Mouse (Mus musculus) CH12.LX (cell line): Measurements from ENCODE around the gene Aagab. TPM values are rescaled to one million over a fixed set of nuclear protein-coding genes. Genes with fewer than 3 reads are reported as not detected.

Experiments used
- DNase-seq: peaks from one replicate; pipeline ENCODE4 v3.0.0-alpha.2; 2013; ENCODE audit errors: extremely low read depth
- H3K27ac ChIP-seq: 2 replicates; pipeline ENCODE4 v1.5.1; 2012; ENCODE audit warnings: low read depth, mild to moderate bottlenecking, control low read depth, moderate library complexity; ENCODE audit not compliant: insufficient read depth
- H3K27me3 ChIP-seq: replicated peaks from 2 replicates; pipeline ENCODE3; 2012; ENCODE audit warnings: inconsistent platforms
- H3K36me3 ChIP-seq, 2 experiments: replicated peaks in 1 of 2; 2 replicates each; pipeline versions ENCODE3 to v1.6.1; 2012; ENCODE audit warnings: inconsistent platforms in 1 of 2, low read length in 1 of 2, mild to moderate bottlenecking in 1 of 2, mixed read lengths in 1 of 2, moderate library complexity in 1 of 2; ENCODE audit not compliant: control insufficient read depth in 1 of 2, insufficient read depth in 1 of 2
- H3K4me1 ChIP-seq, 2 experiments: 2 replicates each; pipeline ENCODE4 v1.6.1; 2012; ENCODE audit warnings: inconsistent platforms in 1 of 2, moderate library complexity in 1 of 2; ENCODE audit not compliant: insufficient read depth in 2 of 2, control insufficient read depth in 1 of 2
- H3K4me2 ChIP-seq: 2 replicates; pipeline ENCODE4 v1.6.1; 2012; ENCODE audit warnings: low read depth, mild to moderate bottlenecking, control low read depth; ENCODE audit not compliant: poor library complexity, insufficient read depth, severe bottlenecking
- H3K4me3 ChIP-seq, 3 experiments: fragments of 150-350 bp in 1 of 3; sonication (generic) in 1 of 3; replicated peaks in 1 of 3; 2 replicates each; pipeline versions ENCODE3 to v1.5.1; 2011 to 2012; ENCODE audit warnings: low read depth in 2 of 3, low read length in 2 of 3, mild to moderate bottlenecking in 2 of 3, moderate library complexity in 2 of 3, control low read depth in 1 of 3, improper control_type of control experiment in 1 of 3, inconsistent platforms in 1 of 3, mixed read lengths in 1 of 3; ENCODE audit not compliant: poor library complexity in 1 of 3
- H3K79me2 ChIP-seq: replicated peaks from 2 replicates; pipeline ENCODE4 v1.6.1; 2012; ENCODE audit warnings: mild to moderate bottlenecking, moderate library complexity; ENCODE audit not compliant: control insufficient read depth, poor library complexity, insufficient read depth, severe bottlenecking; ENCODE audit errors: extremely low read depth
- H3K9ac ChIP-seq: 2 replicates; pipeline ENCODE4 v1.6.1; 2012; ENCODE audit warnings: low read depth, mild to moderate bottlenecking, control low read depth, moderate library complexity; ENCODE audit not compliant: insufficient read depth
- H3K9me3 ChIP-seq: replicated peaks from 2 replicates; pipeline ENCODE3; 2012; ENCODE audit warnings: low read length, inconsistent platforms, mixed read lengths
- BHLHE40 ChIP-seq: IDR thresholded peaks from 2 replicates; pipeline ENCODE4 v1.6.1; 2011; ENCODE audit warnings: mild to moderate bottlenecking, low read depth, low read length, improper control_type of control experiment
- CHD1 ChIP-seq: IDR thresholded peaks from 2 replicates; pipeline ENCODE4 v1.6.1; 2012; ENCODE audit warnings: low read depth, low read length, improper control_type of control experiment, inconsistent platforms
- CTCF ChIP-seq, 2 experiments: IDR thresholded peaks in 1 of 2; conservative IDR thresholded peaks in 1 of 2; 2 replicates each; pipeline ENCODE4 v1.5.1; 2011 to 2012; ENCODE audit warnings: low read depth in 2 of 2, low read length in 2 of 2, improper control_type of control experiment in 1 of 2, inconsistent platforms in 1 of 2, mild to moderate bottlenecking in 1 of 2, moderate library complexity in 1 of 2
- E2F4 ChIP-seq: IDR thresholded peaks from 2 replicates; pipeline ENCODE4 v1.6.1; 2011; ENCODE audit warnings: low read depth, low read length, improper control_type of control experiment; ENCODE audit not compliant: insufficient replicate concordance
- EP300 ChIP-seq: IDR thresholded peaks from 2 replicates; pipeline ENCODE4 v1.6.1; 2011; ENCODE audit warnings: low read length, improper control_type of control experiment
- ETS1 ChIP-seq: conservative IDR thresholded peaks from 2 replicates; pipeline ENCODE4 v1.6.1; 2012; ENCODE audit warnings: low read depth, mild to moderate bottlenecking, inconsistent platforms, low read length, improper control_type of control experiment, moderate library complexity
- GABPA ChIP-seq: IDR thresholded peaks from 2 replicates; pipeline ENCODE4 v1.6.1; 2012; ENCODE audit warnings: low read depth, low read length, improper control_type of control experiment, inconsistent platforms; ENCODE audit not compliant: insufficient replicate concordance
- MAX ChIP-seq: IDR thresholded peaks from 2 replicates; pipeline ENCODE4 v1.6.1; 2011; ENCODE audit warnings: low read length, improper control_type of control experiment
- MEF2A ChIP-seq: IDR thresholded peaks from 2 replicates; pipeline ENCODE4 v1.6.1; 2014; ENCODE audit warnings: low read depth, mild to moderate bottlenecking, inconsistent platforms, low read length, improper control_type of control experiment, borderline replicate concordance
- MXI1 ChIP-seq: IDR thresholded peaks from 2 replicates; pipeline ENCODE4 v1.6.1; 2011; ENCODE audit warnings: mild to moderate bottlenecking, low read depth, low read length, improper control_type of control experiment
- MYC ChIP-seq: IDR thresholded peaks from 2 replicates; pipeline ENCODE4 v1.6.1; 2011; ENCODE audit warnings: low read depth, mild to moderate bottlenecking, improper control_type of control experiment, low read length
- NELFE ChIP-seq: IDR thresholded peaks from 2 replicates; pipeline ENCODE4 v1.6.1; 2011; ENCODE audit warnings: low read depth, low read length, improper control_type of control experiment
- NRF1 ChIP-seq: IDR thresholded peaks from 2 replicates; pipeline ENCODE4 v1.6.1; 2014; ENCODE audit warnings: low read depth, mild to moderate bottlenecking, inconsistent platforms, low read length, improper control_type of control experiment, moderate library complexity
- PAX5 ChIP-seq: IDR thresholded peaks from 2 replicates; pipeline ENCODE4 v1.6.1; 2012; ENCODE audit warnings: low read length, inconsistent platforms, mixed read lengths
- POLR2A ChIP-seq: IDR thresholded peaks from 2 replicates; pipeline ENCODE4 v1.6.1; 2011; ENCODE audit warnings: low read depth, mild to moderate bottlenecking, improper control_type of control experiment, low read length
- POLR2AphosphoS2 ChIP-seq: IDR thresholded peaks from 2 replicates; pipeline ENCODE4 v1.6.1; 2011; ENCODE audit warnings: low read depth, low read length, improper control_type of control experiment
- TBP ChIP-seq: conservative IDR thresholded peaks from 2 replicates; pipeline ENCODE4 v1.6.1; 2011; ENCODE audit warnings: low read depth, low read length, improper control_type of control experiment
- UBTF ChIP-seq: IDR thresholded peaks from 2 replicates; pipeline ENCODE4 v1.6.1; 2012; ENCODE audit warnings: low read depth, mild to moderate bottlenecking, inconsistent platforms, low read length, improper control_type of control experiment, moderate library complexity
- USF1 ChIP-seq: IDR thresholded peaks from 2 replicates; pipeline ENCODE4 v1.6.1; 2014; ENCODE audit warnings: low read depth, mild to moderate bottlenecking, inconsistent platforms, low read length, improper control_type of control experiment
- USF2 ChIP-seq: conservative IDR thresholded peaks from 2 replicates; pipeline ENCODE4 v1.6.1; 2011; ENCODE audit warnings: low read depth, low read length, improper control_type of control experiment
- ZNF384 ChIP-seq: IDR thresholded peaks from 2 replicates; pipeline ENCODE4 v1.6.1; 2012; ENCODE audit warnings: low read depth, low read length, improper control_type of control experiment, inconsistent platforms
- dilution Hi-C: fragments of 300-500 bp; cut with MboI; formaldehyde crosslinking; loops from 2 replicates; pipeline ENCODE4 v1.14.3; 2020; ENCODE audit warnings: low sequenced_read_pairs; ENCODE audit not compliant: extremely low pct_unique_long_range_greater_than_20kb, extremely low pct_ligation_motif_present
- in situ Hi-C: fragments of 300-500 bp; cut with MboI; formaldehyde crosslinking; loops from 3 replicates; pipeline ENCODE4 v1.14.3; 2019; ENCODE audit warnings: low sequenced_read_pairs, low pct_ligation_motif_present, low pct_unique_long_range_greater_than_20kb, mixed read lengths
- polyA plus RNA-seq: library from polyadenylated mRNA; unstranded; fragments of >175 nt; gene quantifications from 2 replicates; pipeline ENCODE4 v1.2.1, GENCODE M21; 2012; ENCODE audit warnings: low read depth; ENCODE audit not compliant: insufficient read length
- total RNA-seq, 2 experiments: library from RNA; depleted of rRNA; stranded (reverse); fragments of 300-350 nt in 1 of 2; fragments of >200 nt in 1 of 2; gene quantifications; 2 replicates each; pipeline ENCODE4 v1.2.3; 2012 to 2014

The Aagab gene
- total and polyA plus RNA-seq, 3 experiments = 14.5 to 27.8 (median 14.5) TPM

DNA sequence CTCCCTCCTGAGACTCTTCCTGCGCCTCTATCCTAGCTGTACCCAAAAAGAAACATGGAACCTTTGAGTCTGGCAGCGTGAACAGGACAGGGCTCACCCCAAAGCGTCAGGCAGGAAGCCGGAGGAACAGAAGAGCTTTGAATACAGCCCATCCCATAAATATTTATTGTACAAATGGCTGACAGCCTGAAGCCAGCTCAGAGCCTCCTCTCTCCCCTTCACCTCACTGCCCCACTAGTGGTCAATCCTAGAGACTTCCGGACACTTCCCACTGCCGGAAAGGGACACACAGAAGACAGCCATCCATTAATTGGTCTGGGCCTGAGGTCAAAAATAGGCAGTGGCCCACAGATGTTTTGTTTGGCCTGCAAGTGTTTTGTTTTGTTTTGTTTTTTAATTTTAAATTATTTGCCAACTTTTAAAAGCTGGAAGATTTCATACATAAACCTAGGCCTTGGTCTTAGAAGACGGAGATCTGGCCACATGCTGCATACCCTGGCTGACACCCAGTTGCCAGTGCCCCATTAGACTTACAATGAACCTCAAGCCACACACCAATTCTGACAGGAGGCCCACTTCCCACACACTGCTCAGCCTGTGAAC, 85.1 kb downstream of the Aagab start:
- Histone ChIP-seq H3K4me1 (peaks cover 5 to 16% of the 10 kb centered on the region in 2 experiments), H3K27me3 (peaks cover 2% of the 10 kb centered on the region), H3K27ac (no peak overlapping the region), H3K4me2 (no peak overlapping the region), H3K79me2 (no peaks in the 10 kb centered on the region), H3K9ac (no peak overlapping the region), H3K9me3 (peaks cover 2% of the 10 kb centered on the region), H3K4me3 (no peak overlapping the region), H3K36me3 (no peaks in the 10 kb centered on the region)
- in situ Hi-C loops (no loop called here), dilution Hi-C loops (no loop called here)
- no peak for DNase-seq
- TF ChIP-seq ETS1 (no peak), NELFE (no peak), CTCF (conservative IDR thresholded peaks at IDR 0.05 in 1 of 2, IDR thresholded peaks at IDR 0.05 in 1 of 2; ENCODE audit: low read depth in 2 of 2, low read length in 2 of 2) (no peak), UBTF (no peak), ZNF384 (no peak), BHLHE40 (no peak), MXI1 (no peak), POLR2A (no peak), USF2 (no peak), GABPA (no peak), TBP (no peak), MEF2A (no peak), E2F4 (no peak), EP300 (no peak), MYC (no peak), CHD1 (no peak), PAX5 (no peak), NRF1 (no peak), USF1 (no peak), MAX (no peak)

DNA sequence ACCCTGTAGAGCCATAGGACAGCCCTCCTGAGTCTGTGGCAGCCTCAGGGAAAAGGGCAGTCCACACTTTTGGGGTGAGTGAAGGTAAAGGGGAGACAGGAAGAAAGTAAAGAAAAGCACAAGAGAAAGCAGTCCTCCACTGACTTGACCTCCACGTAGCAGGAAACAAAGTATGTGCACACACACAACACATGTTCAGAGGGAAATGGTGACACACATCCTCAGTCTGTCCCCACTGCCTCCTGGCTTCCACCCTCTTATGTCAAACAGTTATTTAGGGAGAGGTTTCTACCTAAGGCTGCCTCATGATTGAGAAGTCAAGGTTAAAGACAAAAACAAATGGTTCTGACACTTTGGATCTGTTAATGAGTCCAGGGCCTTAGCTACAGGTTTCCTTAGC, 88.1 kb downstream of the Aagab start:
- Histone ChIP-seq H3K4me2 (no peak overlapping the region), H3K27me3 (peaks cover 2% of the 10 kb centered on the region)
- TF ChIP-seq NELFE = no peak
- no peak for TF ChIP-seq POLR2AphosphoS2
- no peak for TF ChIP-seq MXI1
- TF ChIP-seq NRF1 = no peak
- TF ChIP-seq, all 38 proteins: peak for 0
- Histone ChIP-seq H3K4me1 (peaks cover 5 to 16% of the 10 kb centered on the region in 2 experiments), H3K27ac (no peak overlapping the region), H3K9ac (no peak overlapping the region), H3K9me3 (peaks cover 2% of the 10 kb centered on the region), H3K4me3 (no peak overlapping the region), H3K36me3 (no peaks in the 10 kb centered on the region), H3K79me2 (no peaks in the 10 kb centered on the region)
- DNase-seq = no peak
- dilution Hi-C loops = no loop called here
- in situ Hi-C loops = no loop called here
